Mouse (Mus musculus) liver, embryonic 16.5 days (tissue): ENCODE measurements around the gene Vmn1r189. TPM values are rescaled to one million over a fixed set of nuclear protein-coding genes. Genes with fewer than 3 reads are reported as not detected.
A peak's percentile ranks its signal among the peaks of the same experiment; 100 is the strongest.
"Not testable (repeated sequence)": the region's sequence is repeated elsewhere in the genome, so short reads cannot be mapped to it uniquely, and the experiment has no call there.

ENCODE experiments used
- ATAC-seq: fragments of 200-750 bp; cut with Nextera tagmentation; 2 replicates; pipeline ENCODE4 v1.8.0; 2017; ENCODE audit warnings: low read depth, mild to moderate bottlenecking, moderate number of reproducible peaks, moderate library complexity
- H3K27ac ChIP-seq: fragments of 300-500 bp; sonication (generic); 2 replicates; pipeline ENCODE4 v1.5.1; 2014; ENCODE audit warnings: mild to moderate bottlenecking, low read length
- H3K27me3 ChIP-seq: fragments of 300-500 bp; sonication (generic); 2 replicates; pipeline ENCODE4 v1.6.1; 2014; ENCODE audit warnings: low read depth, low read length, mixed read lengths; ENCODE audit not compliant: control insufficient read depth, insufficient read depth
- H3K36me3 ChIP-seq: fragments of 300-500 bp; sonication (generic); 2 replicates; pipeline ENCODE4 v1.6.1; 2014; ENCODE audit warnings: mild to moderate bottlenecking; ENCODE audit not compliant: control insufficient read depth, insufficient read depth
- H3K4me1 ChIP-seq: fragments of 300-500 bp; sonication (generic); 2 replicates; pipeline ENCODE4 v1.6.1; 2014; ENCODE audit warnings: low read depth, low read length, mixed read lengths; ENCODE audit not compliant: control insufficient read depth
- H3K4me2 ChIP-seq: fragments of 300-500 bp; sonication (generic); 2 replicates; pipeline ENCODE4 v1.6.1; 2014; ENCODE audit warnings: low read depth, low read length, mixed read lengths
- H3K4me3 ChIP-seq: fragments of 300-500 bp; sonication (generic); 2 replicates; pipeline ENCODE4 v1.5.1; 2014; ENCODE audit warnings: low read depth, mild to moderate bottlenecking, low read length
- H3K9ac ChIP-seq: fragments of 300-500 bp; sonication (generic); 2 replicates; pipeline ENCODE4 v1.6.1; 2014; ENCODE audit warnings: low read depth, low read length
- H3K9me3 ChIP-seq: fragments of 300-500 bp; sonication (generic); replicated peaks from 2 replicates; pipeline ENCODE4 v1.6.1; 2016; ENCODE audit warnings: low read length; ENCODE audit not compliant: control insufficient read depth
- WGBS: fragments of 180-500 bp; shearing (Covaris S2); extraction: QIAGEN DNeasy Blood & Tissue Kit; methylation state at CpG from one replicate; pipeline ENCODE4 v1.1.7; 2014; ENCODE audit not compliant: insufficient replicate concordance; 5-methylcytosine and 5-hydroxymethylcytosine counted together
- polyA plus RNA-seq: library from polyadenylated mRNA; unstranded; fragments of >200 nt; fragmentation: Nextera tagmentation; extraction: Ambion mirVana; gene quantifications from 2 replicates; pipeline ENCODE4 v1.2.1, GENCODE M21; 2015

The Vmn1r189 gene
- not detected in 2 replicates for polyA plus RNA-seq

DNA sequence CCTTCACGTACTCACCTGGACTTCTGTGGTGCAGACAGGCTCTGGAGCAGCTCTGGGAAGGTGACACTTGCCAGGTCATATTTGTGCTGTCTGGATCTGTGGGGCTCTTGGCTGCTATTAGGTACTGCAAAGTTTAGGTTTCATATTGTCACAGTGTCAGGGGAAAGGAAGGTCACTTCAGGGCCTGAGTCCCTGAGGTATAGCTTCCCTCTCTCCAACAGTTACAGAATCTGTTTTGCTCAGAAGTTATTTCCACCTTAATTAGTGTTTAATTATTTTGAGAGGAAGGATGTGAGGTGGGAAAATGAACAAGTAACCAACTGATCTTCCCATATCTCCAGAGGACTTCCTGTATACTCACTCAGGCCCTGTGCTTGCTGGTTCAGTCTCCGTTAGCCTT, at the start of gene Vmn1r189:
Gene Vmn1r189 (minus strand): TSS at position 101 of the 400 bp plus-strand sequence.
- H3K27me3 ChIP-seq, H3K4me3 ChIP-seq, H3K9ac ChIP-seq, H3K27ac ChIP-seq, ATAC-seq, H3K9me3 ChIP-seq, H3K36me3 ChIP-seq, H3K4me1 ChIP-seq, H3K4me2 ChIP-seq: not testable (repeated sequence)
- WGBS = 68% methylated on average over 2 of the region's 2 CpGs

GRCm38 (mm10) chr13:22136495-22137293, 31.1 kb upstream of the Vmn1r189 start:
- not testable (repeated sequence) for H3K4me3 ChIP-seq, H3K9ac ChIP-seq, H3K4me2 ChIP-seq, H3K36me3 ChIP-seq, H3K4me1 ChIP-seq, ATAC-seq, H3K27me3 ChIP-seq, H3K9me3 ChIP-seq, H3K27ac ChIP-seq
- WGBS = 45% methylated on average over 5 of the region's 5 CpGs

- not testable (repeated sequence) for H3K36me3 ChIP-seq, H3K27me3 ChIP-seq, H3K9ac ChIP-seq, H3K4me2 ChIP-seq, H3K9me3 ChIP-seq, H3K27ac ChIP-seq, ATAC-seq, H3K4me1 ChIP-seq, H3K4me3 ChIP-seq
- 67% methylated on average over 1 of the region's 1 CpGs for WGBS
Measured at GRCm38 (mm10) chr13:22084140-22084539, 21.5 kb downstream of the Vmn1r189 start, which contains the start of gene Vmn1r188. TSS of gene Vmn1r188 (plus strand) at chr13:22084440.

- H3K36me3 ChIP-seq = no peaks in the 10 kb centered on the region
- no peaks in the 10 kb centered on the region for H3K27me3 ChIP-seq
- no peaks in the 10 kb centered on the region for H3K9me3 ChIP-seq
- no peak overlapping the region for H3K4me3 ChIP-seq
- no peak overlapping the region for H3K27ac ChIP-seq
- no peak overlapping the region for H3K4me2 ChIP-seq
- ATAC-seq = no peak
- WGBS = 27% methylated on average over 1 of the region's 1 CpGs
- no peak overlapping the region for H3K9ac ChIP-seq
- H3K4me1 ChIP-seq = no peaks in the 10 kb centered on the region
Measured at GRCm38 (mm10) chr13:22063468-22063867, 42.2 kb downstream of the Vmn1r189 start.

- ATAC-seq = no peak
- 33% methylated on average over 1 of the region's 1 CpGs for WGBS
- Histone ChIP-seq H3K27me3 (no peaks in the 10 kb centered on the region), H3K4me3 (no peak overlapping the region), H3K36me3 (no peaks in the 10 kb centered on the region), H3K27ac (no peak overlapping the region), H3K4me1 (no peaks in the 10 kb centered on the region), H3K9me3 (no peaks in the 10 kb centered on the region), H3K9ac (no peak overlapping the region), H3K4me2 (no peak overlapping the region)
Measured at GRCm38 (mm10) chr13:22061422-22061821, 44.2 kb downstream of the Vmn1r189 start.

GRCm38 (mm10) chr13:22053754-22054153, 51.9 kb downstream of the Vmn1r189 start:
- H3K4me1 ChIP-seq = peaks cover 18% of the 10 kb centered on the region
- WGBS = 83% methylated on average over 1 of the region's 1 CpGs

DNA sequence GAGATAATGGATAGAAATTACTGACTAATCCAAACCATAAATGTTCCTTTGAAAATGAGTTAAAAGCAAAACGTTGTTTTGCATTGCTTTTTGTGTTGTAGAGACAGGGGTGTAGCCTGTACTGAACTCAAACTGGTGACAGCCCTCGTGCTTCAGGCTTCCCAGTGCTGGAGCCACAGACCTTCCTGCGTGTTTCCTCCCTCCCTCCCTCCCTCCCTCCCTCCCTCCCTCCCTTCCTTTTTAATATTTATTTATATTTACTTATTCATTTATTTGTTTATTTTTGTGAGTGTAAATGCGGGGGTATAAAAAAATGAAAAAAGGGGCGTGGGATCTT, 54.1 kb downstream of the Vmn1r189 start:
- Histone ChIP-seq H3K4me3 (peak overlapping the region; percentile 63), H3K4me2 (peak overlapping the region; percentile 85), H3K9ac (peak overlapping the region; percentile 66), H3K4me1 (peaks cover 18% of the 10 kb centered on the region), H3K36me3 (no peaks in the 10 kb centered on the region), H3K27ac (no peak overlapping the region), H3K27me3 (no peaks in the 10 kb centered on the region), H3K9me3 (no peaks in the 10 kb centered on the region)
- ATAC-seq = no peak
- 10% methylated on average over 5 of the region's 5 CpGs for WGBS

More at GRCm38 (mm10) chr13:22053754-22054153, 51.9 kb downstream of the Vmn1r189 start:
- ATAC-seq = no peak
- Histone ChIP-seq H3K36me3 (no peaks in the 10 kb centered on the region), H3K4me3 (no peak overlapping the region), H3K9ac (no peak overlapping the region), H3K4me2 (no peak overlapping the region), H3K27ac (no peak overlapping the region), H3K27me3 (no peaks in the 10 kb centered on the region), H3K9me3 (no peaks in the 10 kb centered on the region)

GRCm38 (mm10) chr13:22050591-22051522, 54.8 kb downstream of the Vmn1r189 start:
- Histone ChIP-seq H3K36me3 (no peaks in the 10 kb centered on the region), H3K4me3 (peak overlapping the region; percentile 63), H3K4me1 (peaks cover 18% of the 10 kb centered on the region), H3K27ac (peak overlapping the region; percentile 70), H3K27me3 (no peaks in the 10 kb centered on the region), H3K4me2 (peak overlapping the region; percentile 85), H3K9ac (peak overlapping the region; percentile 66), H3K9me3 (no peaks in the 10 kb centered on the region)
- WGBS = under 1% methylated on average over 52 of the region's 52 CpGs
- ATAC-seq = peak; percentile 94
